Mouse (Mus musculus) MEL (cell line): Measurements from ENCODE around the gene Lrrc14b. TPM values are rescaled to one million over a fixed set of nuclear protein-coding genes. Genes with fewer than 3 reads are reported as not detected.

Experiments used
- DNase-seq: peaks from one replicate; pipeline ENCODE4 v3.0.0; 2011; ENCODE audit warnings: low read depth, low spot score
- H3K27ac ChIP-seq: 2 replicates; pipeline ENCODE4 v1.5.1; 2012; ENCODE audit warnings: low read depth, mild to moderate bottlenecking, control low read depth, low read length, moderate library complexity; ENCODE audit not compliant: control insufficient read depth
- H3K27me3 ChIP-seq, 2 experiments: fragments of 150-350 bp in 1 of 2; sonication (generic) in 1 of 2; 2 replicates each; pipeline ENCODE4 v1.6.1; 2012; ENCODE audit warnings: low read length in 2 of 2, mild to moderate bottlenecking in 2 of 2, improper control_type of control experiment in 1 of 2, moderate library complexity in 1 of 2; ENCODE audit not compliant: insufficient read depth in 2 of 2, control insufficient read depth in 1 of 2
- H3K36me3 ChIP-seq, 2 experiments: 2 replicates each; pipeline ENCODE4 v1.6.1; 2012 to 2014; ENCODE audit warnings: low read length in 2 of 2, improper control_type of control experiment in 1 of 2, inconsistent platforms in 1 of 2, mild to moderate bottlenecking in 1 of 2; ENCODE audit not compliant: insufficient read depth in 2 of 2, control insufficient read depth in 1 of 2
- H3K4me1 ChIP-seq, 2 experiments: fragments of 150-350 bp in 1 of 2; sonication (generic) in 1 of 2; 2 replicates each; pipeline ENCODE4 v1.6.1; 2012; ENCODE audit warnings: low read length in 2 of 2, improper control_type of control experiment in 1 of 2, mild to moderate bottlenecking in 1 of 2; ENCODE audit not compliant: insufficient read depth in 2 of 2, control insufficient read depth in 1 of 2
- H3K4me3 ChIP-seq, 2 experiments: fragments of 150-350 bp in 1 of 2; sonication (generic) in 1 of 2; 2 replicates each; pipeline ENCODE4 v1.5.1; 2012; ENCODE audit warnings: low read depth in 2 of 2, low read length in 2 of 2, mild to moderate bottlenecking in 2 of 2, moderate library complexity in 2 of 2, control low read depth in 1 of 2, improper control_type of control experiment in 1 of 2; ENCODE audit not compliant: control insufficient read depth in 1 of 2, insufficient read depth in 1 of 2
- H3K79me2 ChIP-seq: 2 replicates; pipeline ENCODE4 v1.6.1; 2012; ENCODE audit warnings: mild to moderate bottlenecking, low read length, moderate library complexity; ENCODE audit not compliant: control insufficient read depth, poor library complexity, insufficient read depth
- H3K9ac ChIP-seq: 2 replicates; pipeline ENCODE4 v1.6.1; 2012; ENCODE audit warnings: low read depth, mild to moderate bottlenecking, control low read depth, low read length, moderate library complexity; ENCODE audit not compliant: control insufficient read depth, poor library complexity, severe bottlenecking
- H3K9me3 ChIP-seq: fragments of 150-350 bp; sonication (generic); replicated peaks from 2 replicates; pipeline ENCODE4 v1.6.1; 2012; ENCODE audit warnings: mild to moderate bottlenecking, low read length, improper control_type of control experiment, moderate library complexity; ENCODE audit not compliant: insufficient read depth
- CHD1 ChIP-seq: IDR thresholded peaks from 2 replicates; pipeline ENCODE4 v1.6.1; 2012; ENCODE audit warnings: low read depth, mild to moderate bottlenecking, inconsistent platforms, low read length, improper control_type of control experiment
- CHD2 ChIP-seq: IDR thresholded peaks from 2 replicates; pipeline ENCODE4 v1.6.1; 2011; ENCODE audit warnings: low read length, improper control_type of control experiment
- EP300 ChIP-seq, 2 experiments: IDR thresholded peaks; 2 replicates each; pipeline ENCODE4 v1.6.1; 2011; ENCODE audit warnings: improper control_type of control experiment in 2 of 2, low read length in 2 of 2, low read depth in 1 of 2, mild to moderate bottlenecking in 1 of 2
- GABPA ChIP-seq: IDR thresholded peaks from 2 replicates; pipeline ENCODE4 v1.6.1; 2012; ENCODE audit warnings: low read depth, mild to moderate bottlenecking, inconsistent platforms, low read length, improper control_type of control experiment, moderate library complexity
- GATA1 ChIP-seq: IDR thresholded peaks from 2 replicates; pipeline ENCODE4 v1.6.1; 2011; ENCODE audit warnings: low read depth, low read length, improper control_type of control experiment
- JUND ChIP-seq: IDR thresholded peaks from 2 replicates; pipeline ENCODE4 v1.6.1; 2011; ENCODE audit warnings: low read depth, mild to moderate bottlenecking, improper control_type of control experiment, low read length
- MEF2A ChIP-seq: IDR thresholded peaks from 2 replicates; pipeline ENCODE4 v1.6.1; 2014; ENCODE audit warnings: low read depth, mild to moderate bottlenecking, inconsistent platforms, low read length, improper control_type of control experiment; ENCODE audit not compliant: poor library complexity, insufficient replicate concordance, severe bottlenecking; ENCODE audit errors: extremely low read depth
- MYB ChIP-seq: IDR thresholded peaks from 2 replicates; pipeline ENCODE4 v1.6.1; 2011; ENCODE audit warnings: mild to moderate bottlenecking, low read depth, low read length, improper control_type of control experiment
- NRF1 ChIP-seq: IDR thresholded peaks from 2 replicates; pipeline ENCODE4 v1.6.1; 2014; ENCODE audit warnings: low read depth, mild to moderate bottlenecking, inconsistent platforms, low read length, improper control_type of control experiment, moderate library complexity; ENCODE audit not compliant: poor library complexity, insufficient read depth, severe bottlenecking
- RAD21 ChIP-seq: IDR thresholded peaks from 2 replicates; pipeline ENCODE4 v1.6.1; 2011; ENCODE audit warnings: mild to moderate bottlenecking, low read depth, low read length, improper control_type of control experiment
- RCOR1 ChIP-seq: IDR thresholded peaks from 2 replicates; pipeline ENCODE4 v1.6.1; 2012; ENCODE audit warnings: low read depth, mild to moderate bottlenecking, inconsistent platforms, low read length, improper control_type of control experiment
- SIN3A ChIP-seq: IDR thresholded peaks from 2 replicates; pipeline ENCODE4 v1.6.1; 2012; ENCODE audit warnings: low read length, improper control_type of control experiment, inconsistent platforms
- SMC3 ChIP-seq: IDR thresholded peaks from 2 replicates; pipeline ENCODE4 v1.6.1; 2011; ENCODE audit warnings: low read depth, low read length, improper control_type of control experiment
- TAL1 ChIP-seq: IDR thresholded peaks from 2 replicates; pipeline ENCODE4 v1.6.1; 2012; ENCODE audit warnings: mild to moderate bottlenecking, inconsistent platforms, low read length, moderate library complexity, mixed read lengths
- TBP ChIP-seq: IDR thresholded peaks from 2 replicates; pipeline ENCODE4 v1.8.0; 2011; ENCODE audit warnings: low read depth, low read length, improper control_type of control experiment
- TCF12 ChIP-seq: IDR thresholded peaks from 2 replicates; pipeline ENCODE4 v1.6.1; 2014; ENCODE audit warnings: low read depth, mild to moderate bottlenecking, inconsistent platforms, low read length, improper control_type of control experiment, moderate library complexity
- ZKSCAN1 ChIP-seq: IDR thresholded peaks from 2 replicates; pipeline ENCODE4 v1.6.1; 2012; ENCODE audit warnings: low read depth, mild to moderate bottlenecking, inconsistent platforms, low read length, improper control_type of control experiment, moderate library complexity
- ZMIZ1 ChIP-seq: IDR thresholded peaks from 2 replicates; pipeline ENCODE4 v1.6.1; 2012; ENCODE audit warnings: low read depth, mild to moderate bottlenecking, inconsistent platforms, low read length, improper control_type of control experiment, moderate library complexity
- ZNF384 ChIP-seq: IDR thresholded peaks from 2 replicates; pipeline ENCODE4 v1.6.1; 2012; ENCODE audit warnings: low read depth, mild to moderate bottlenecking, inconsistent platforms, low read length, improper control_type of control experiment
- polyA plus RNA-seq, 2 experiments: library from polyadenylated mRNA; stranded (reverse) in 1 of 2; unstranded in 1 of 2; fragments of >175 nt in 1 of 2; fragments of >200 nt in 1 of 2; gene quantifications; 2 replicates each; pipeline versions ENCODE4 v1.2.1 to v1.2.4; 2012; ENCODE audit warnings: low replicate concordance in 2 of 2, low read depth in 1 of 2; ENCODE audit not compliant: insufficient read length in 2 of 2, insufficient read depth in 1 of 2, missing spikeins in 1 of 2
- total RNA-seq: library from RNA; depleted of rRNA; stranded (reverse); fragments of 300-350 nt; gene quantifications from 2 replicates; pipeline ENCODE4 v1.2.3, GENCODE M21; 2012

Gene Lrrc14b
- total and polyA plus RNA-seq, 3 experiments: 0.08 TPM; not detected in 2

GRCm38 (mm10) chr13:74316789-74317169, 47.0 kb downstream of the Lrrc14b start:
- Histone ChIP-seq H3K27ac (peak overlapping the region; percentile 41), H3K9me3 (no peaks in the 10 kb centered on the region), H3K9ac (peak overlapping the region; percentile 91), H3K27me3 (no peaks in the 10 kb centered on the region), H3K4me1 (peaks cover 8 to 12% of the 10 kb centered on the region in 2 experiments), H3K36me3 (peaks cover 5 to 24% of the 10 kb centered on the region in 2 experiments), H3K4me3 (peak overlapping the region; percentile 78 to 94), H3K79me2 (peaks cover 21% of the 10 kb centered on the region)
- TF ChIP-seq RCOR1 (no peak), ZMIZ1 (no peak), TCF12 (no peak), ZKSCAN1 (no peak), GATA1 (no peak)
- DNase-seq: no peak

- Histone ChIP-seq H3K9ac (peak overlapping the region; percentile 91), H3K79me2 (peaks cover 21% of the 10 kb centered on the region), H3K27me3 (no peaks in the 10 kb centered on the region), H3K4me1 (peaks cover 8 to 12% of the 10 kb centered on the region in 2 experiments), H3K27ac (no peak overlapping the region), H3K9me3 (no peaks in the 10 kb centered on the region), H3K4me3 (peak overlapping the region; percentile 78 to 94), H3K36me3 (peaks cover 3 to 24% of the 10 kb centered on the region in 2 experiments)
- TF ChIP-seq GATA1: no peak
- no peak for TF ChIP-seq GABPA
- no peak; the same call in 1 of the 2 replicates for TF ChIP-seq SIN3A
- no peak for TF ChIP-seq ZMIZ1
- no peak for TF ChIP-seq ZKSCAN1
- TF ChIP-seq NRF1: no peak
- no peak for TF ChIP-seq EP300 (IDR thresholded peaks at IDR 0.05; ENCODE audit: low read depth in 1 of 2, low read length in 2 of 2)
- no peak for TF ChIP-seq RCOR1
- no peak for TF ChIP-seq JUND
- TF ChIP-seq SMC3: no peak
- no peak for TF ChIP-seq CHD1
- no peak for TF ChIP-seq TAL1
- DNase-seq: no peak
Observed at GRCm38 (mm10) chr13:74316386-74316785, 47.4 kb downstream of the Lrrc14b start.

GRCm38 (mm10) chr13:74314616-74315015, 49.2 kb downstream of the Lrrc14b start:
- no peaks in the 10 kb centered on the region for H3K9me3 ChIP-seq
- TF ChIP-seq TBP (no peak), MEF2A (no peak), CHD2 (no peak), MYB (no peak), ZNF384 (no peak), RAD21 (no peak), GATA1 (no peak)
- no peak for DNase-seq
- H3K27ac ChIP-seq: no peak overlapping the region
- peaks cover 10 to 24% of the 10 kb centered on the region in 2 experiments for H3K36me3 ChIP-seq
- H3K27me3 ChIP-seq: no peaks in the 10 kb centered on the region
- peaks cover 21% of the 10 kb centered on the region for H3K79me2 ChIP-seq
- no peak overlapping the region for H3K9ac ChIP-seq
- H3K4me3 ChIP-seq: no peak overlapping the region
- H3K4me1 ChIP-seq: peaks cover 8 to 12% of the 10 kb centered on the region in 2 experiments
